Mouse (Mus musculus) adrenal gland, adult 18-20 months (tissue): ENCODE results near the gene Palm3. TPM values are rescaled to one million over a fixed set of nuclear protein-coding genes. Genes with fewer than 3 reads are reported as not detected.
"Not testable (repeated sequence)": the region's sequence is repeated elsewhere in the genome, so short reads cannot be mapped to it uniquely, and the experiment has no call there.

ENCODE experiments used
- DNase-seq, 2 experiments: peaks; one replicate each; pipeline ENCODE4 v3.0.0; 2021 to 2022; ENCODE audit warnings: low spot score in 2 of 2
- total RNA-seq, 2 experiments: library from RNA; stranded (reverse); gene quantifications; 1 replicate in 1 of 2; 2 replicates in 1 of 2; pipeline ENCODE4 v1.2.3; 2021

Gene Palm3
- total RNA-seq, 2 experiments from 2014 or later, result 0.33 to 0.38 TPM

- DNase-seq, result peak; percentile 47 to 64
These were observed 23.6 kb upstream of the Palm3 start, which contains the start of gene Samd1 for GRCm38 (mm10) chr8:83997511-83998141. Gene Samd1, plus strand, starts transcription at chr8:83997672.

DNA sequence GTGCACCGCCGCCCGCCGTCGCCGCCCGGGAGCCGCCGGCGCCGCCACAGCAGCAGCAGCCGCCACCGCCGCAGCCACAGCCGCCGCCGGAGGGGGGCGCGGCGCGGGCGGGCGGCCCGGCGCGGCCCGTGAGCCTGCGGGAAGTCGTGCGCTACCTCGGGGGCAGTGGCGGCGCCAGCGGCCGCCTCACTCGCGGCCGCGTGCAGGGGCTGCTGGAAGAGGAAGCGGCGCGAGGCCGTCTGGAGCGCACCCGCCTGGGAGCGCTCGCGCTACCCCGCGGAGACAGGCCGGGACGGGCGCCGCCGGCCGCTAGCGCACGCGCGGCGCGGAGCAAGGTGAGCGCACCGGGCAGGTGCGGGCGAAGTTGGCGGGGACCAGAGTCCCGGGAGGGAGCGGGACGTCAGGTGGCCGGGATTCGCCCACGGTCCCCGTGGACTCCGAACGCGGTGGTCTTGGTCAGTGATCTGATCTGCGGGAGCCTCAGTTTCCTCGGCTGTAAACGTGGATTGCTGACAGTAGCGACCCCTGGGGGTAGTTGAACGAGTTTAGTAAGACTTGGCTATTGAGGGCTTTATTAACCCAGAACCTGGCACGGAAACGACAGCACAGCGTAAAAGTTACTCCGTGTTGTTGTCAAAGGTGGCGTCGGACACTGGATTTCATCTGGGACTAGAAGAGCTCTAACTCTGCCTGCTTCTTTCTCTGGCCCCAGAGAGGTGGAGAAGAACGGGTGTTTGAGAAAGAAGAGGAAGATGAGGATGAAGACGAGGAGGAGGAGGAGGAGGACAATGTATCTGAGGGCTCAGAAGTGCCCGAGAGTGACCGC lies 22.8 kb upstream of the Palm3 start:
- DNase-seq, result peak; percentile 56 to 61

DNA sequence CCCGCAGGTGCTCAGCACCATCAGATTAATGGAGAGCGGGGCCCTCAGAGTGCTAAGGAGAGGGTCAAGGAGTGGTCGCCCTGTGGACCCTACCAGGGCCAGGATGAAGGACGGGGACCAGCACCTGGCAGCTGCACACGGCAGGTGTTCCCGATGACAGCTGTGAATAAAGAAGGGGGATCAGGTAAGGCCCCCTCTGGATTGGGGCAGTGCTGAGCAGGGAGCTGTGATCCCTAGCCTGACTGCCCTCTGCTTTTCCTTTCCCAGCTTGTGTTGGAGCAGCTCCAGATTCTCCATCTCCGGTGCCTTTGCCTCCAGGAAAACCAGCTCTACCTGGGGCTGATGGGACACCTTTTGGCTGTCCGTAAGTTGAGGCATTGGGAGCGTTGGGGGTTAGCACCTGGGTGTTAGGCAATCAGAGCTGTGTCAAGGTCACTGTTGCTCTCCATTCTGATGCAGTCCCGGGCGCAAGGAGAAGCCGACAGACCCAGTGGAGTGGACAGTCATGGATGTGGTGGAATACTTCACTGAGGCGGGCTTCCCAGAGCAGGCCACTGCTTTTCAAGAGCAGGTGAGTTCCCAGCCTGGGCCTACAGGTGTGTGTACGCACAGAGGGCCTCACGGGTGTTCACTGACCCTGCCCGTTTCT lies 22.1 kb upstream of the Palm3 start:
- no peak for DNase-seq

DNA sequence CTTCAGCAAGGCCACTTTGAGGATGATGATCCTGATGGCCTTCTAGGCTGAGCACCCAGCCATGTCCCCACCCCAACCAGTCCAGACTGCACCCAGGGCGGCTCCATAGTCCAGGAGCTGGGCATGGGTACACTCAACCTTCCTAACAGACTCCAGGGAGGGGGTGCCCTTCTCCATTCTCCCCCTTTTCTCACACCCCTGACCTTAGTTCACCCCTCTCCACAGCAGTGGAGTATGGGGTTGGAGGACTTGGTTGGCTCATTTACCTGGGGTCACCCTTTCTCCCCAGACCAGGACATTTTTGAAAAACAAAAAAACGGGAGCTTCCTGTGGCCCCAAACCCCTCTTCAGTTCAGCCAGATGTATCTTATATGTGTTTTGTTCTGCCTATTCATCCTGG lies 21.4 kb upstream of the Palm3 start:
- DNase-seq, result no peak

DNA sequence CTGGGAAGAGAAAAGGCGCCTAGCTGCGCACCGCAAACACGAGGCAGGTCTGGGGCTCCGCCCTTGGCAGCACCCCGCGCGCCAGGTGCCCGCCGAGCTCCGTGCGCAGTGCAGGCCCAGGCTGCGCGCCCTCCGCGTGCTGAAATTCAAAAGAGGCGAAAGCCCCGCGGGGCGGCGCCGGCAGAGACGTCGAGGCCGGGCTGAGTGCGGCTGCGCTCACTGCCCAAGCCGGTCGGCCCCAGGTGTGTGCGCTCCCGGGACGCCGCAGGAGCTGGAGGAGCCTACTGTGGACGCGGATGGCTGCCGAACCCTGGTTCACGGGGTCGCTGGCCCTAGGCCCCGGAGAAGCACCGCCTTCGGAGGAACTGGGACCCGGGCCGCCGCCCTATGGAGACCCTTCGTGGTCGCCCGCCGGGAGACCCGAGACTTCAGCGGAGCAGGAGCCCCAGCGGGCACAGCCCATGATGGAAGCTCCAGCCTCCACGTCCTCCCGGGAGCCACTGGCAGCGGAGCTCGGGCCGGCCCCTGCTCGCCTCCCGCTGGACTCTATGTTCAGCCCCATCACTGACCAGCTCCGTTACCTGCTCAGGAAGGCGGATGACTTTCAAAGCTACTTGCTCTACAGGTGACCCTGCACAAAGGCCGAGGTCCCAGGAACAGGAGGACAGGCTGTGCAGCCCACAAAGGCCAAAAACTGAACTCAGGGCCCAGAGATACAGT lies 19.8 kb upstream of the Palm3 start, which contains the start of gene 1700067K01Rik:
Gene 1700067K01Rik (plus strand): TSS at position 222 of the 720 bp plus-strand sequence.
- no peak for DNase-seq

GRCm38 (mm10) chr8:84002957-84003611 lies 18.2 kb upstream of the Palm3 start:
- no peak for DNase-seq

GRCm38 (mm10) chr8:84003612-84004246 lies 17.5 kb upstream of the Palm3 start:
- no peak for DNase-seq

DNA sequence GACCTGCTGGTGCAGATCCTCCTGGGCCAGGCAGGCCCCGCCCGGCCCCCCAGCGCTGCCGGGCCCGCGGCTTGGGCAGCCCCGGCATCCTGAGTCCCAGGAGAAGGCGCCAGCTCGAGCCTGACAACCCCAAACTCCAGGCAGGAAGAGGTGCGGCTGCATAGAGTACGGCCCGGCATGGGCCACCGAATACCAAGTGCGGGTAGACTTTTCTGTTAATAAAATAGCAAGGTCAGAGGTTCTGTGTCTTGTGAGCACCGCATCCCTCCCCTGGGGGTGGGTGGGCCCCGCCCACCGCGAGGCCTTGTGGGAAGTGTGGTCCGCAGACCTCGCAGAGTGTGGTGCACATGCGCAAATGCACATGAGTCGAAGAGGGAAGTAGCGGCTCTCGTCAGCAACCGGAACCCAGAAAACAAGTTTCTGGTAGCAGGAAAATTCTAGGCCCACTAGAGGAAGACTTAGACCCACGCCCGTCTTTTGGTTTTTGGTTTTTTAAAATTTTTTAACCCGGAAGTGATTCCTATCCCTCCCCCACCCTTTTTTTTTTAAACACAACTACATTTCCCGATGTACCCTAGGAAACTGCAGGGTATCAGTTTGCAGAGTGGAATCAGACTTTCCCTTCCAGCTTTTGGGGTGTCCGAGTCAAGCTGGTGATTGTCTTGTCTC lies 16.6 kb upstream of the Palm3 start:
- DNase-seq, result peak; percentile 89 to 94

DNA sequence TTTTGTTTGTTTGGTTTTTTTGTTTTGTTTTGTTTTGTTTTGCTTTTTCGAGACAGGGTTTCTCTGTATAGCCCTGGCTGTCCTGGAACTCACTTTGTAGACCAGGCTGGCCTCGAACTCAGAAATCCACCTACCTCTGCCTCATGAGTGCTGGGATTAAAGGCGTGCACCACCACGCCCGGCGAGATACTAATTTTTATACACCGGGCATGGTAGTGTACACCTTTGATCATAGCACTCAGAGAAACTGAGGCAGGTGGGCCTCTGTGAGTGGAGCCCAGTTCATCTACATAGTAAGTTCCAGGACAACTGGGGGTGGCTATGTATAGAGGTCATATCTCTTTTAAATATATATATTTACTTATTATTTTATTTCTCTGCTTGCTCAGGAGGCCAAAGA lies 15.8 kb upstream of the Palm3 start:
- not testable (repeated sequence) for DNase-seq

DNA sequence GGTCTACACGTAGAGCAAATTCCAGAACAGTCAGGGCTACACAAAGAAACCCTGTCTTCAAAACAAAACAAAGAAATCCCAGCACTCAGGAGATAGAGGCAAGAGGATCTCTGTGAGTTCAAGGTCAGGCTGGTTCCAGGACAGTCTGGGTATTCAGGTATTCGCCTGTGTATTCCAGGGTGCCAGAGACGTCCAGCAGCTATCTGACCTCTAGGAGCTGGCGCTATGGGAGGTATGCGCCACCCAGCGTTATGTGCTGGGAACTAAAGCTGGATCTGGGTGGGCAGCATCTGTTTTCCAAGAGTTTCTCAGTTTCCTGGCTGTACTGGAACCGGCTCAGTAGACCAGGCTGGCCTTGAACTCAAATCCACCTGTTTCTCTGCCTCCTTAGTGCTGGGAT lies 12.9 kb upstream of the Palm3 start:
- no peak for DNase-seq

DNA sequence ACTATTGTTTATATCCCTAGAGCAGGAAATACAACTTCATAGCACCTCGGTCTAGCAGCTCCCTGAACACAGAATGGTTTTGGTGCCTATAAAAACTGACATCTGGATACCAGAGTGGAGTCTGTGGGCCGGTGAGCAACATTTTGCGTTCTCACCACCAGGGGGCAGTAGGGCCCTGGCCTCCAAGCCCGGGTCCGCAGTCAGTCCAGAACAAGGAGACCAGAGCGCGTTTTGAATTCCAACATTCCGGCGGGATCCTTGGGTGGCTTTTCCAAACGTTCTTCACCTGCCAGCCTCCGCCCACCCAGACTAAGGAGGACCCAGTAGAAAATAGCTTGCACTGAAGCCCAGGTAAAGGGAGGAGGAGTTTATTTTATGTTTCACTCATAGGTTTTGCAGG lies 11.4 kb upstream of the Palm3 start:
- peak; percentile 87 to 89 for DNase-seq

DNA sequence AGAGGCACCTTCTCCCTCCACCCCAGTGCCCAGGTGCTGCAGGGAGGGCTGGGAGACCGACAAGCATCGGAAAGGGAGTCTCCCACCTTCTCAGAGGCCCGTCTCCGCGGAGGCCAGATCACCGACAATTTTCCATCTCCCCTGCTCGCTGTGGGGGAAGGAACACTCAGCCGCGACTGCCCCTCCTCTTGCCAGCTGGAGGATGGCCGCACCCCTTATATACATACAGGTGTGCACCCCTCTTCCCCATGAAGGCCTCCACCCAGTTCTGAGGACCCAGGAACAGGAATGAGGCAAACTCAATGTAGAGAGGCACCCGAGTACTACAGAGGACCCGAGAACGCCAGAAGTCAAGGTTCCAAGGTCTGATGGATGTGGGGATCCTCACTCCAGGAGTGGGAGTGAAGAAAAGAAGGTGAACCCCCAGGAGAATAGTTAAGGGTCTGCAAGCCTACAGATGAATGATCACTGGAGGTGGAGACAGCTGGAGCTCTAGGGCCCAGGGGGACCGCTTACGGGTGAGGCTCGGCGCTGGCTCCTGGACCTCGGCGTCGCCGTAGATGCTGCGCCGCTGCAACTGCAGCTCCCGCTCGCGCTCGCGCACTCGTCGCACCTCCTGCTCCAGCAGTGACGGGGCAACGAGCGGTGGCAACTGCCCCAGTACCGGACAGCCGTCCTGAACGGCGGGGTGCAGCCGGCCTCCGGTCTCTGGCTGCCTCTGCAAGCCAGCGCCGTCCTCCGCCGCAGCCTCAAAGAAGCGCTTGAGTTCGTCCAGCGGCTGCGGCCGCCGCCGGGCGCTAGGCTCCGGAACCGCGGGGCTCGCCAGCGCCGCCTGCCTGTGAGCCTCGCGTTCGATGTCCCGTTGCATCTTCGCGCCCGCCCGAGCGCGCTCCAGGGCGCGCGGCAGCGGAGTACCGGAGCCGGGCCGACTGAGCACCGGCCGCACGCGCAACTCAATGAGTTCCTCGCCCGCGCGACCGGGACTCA lies 10.4 kb upstream of the Palm3 start:
- peak; percentile 79 to 84 for DNase-seq

- no peak for DNase-seq
These were observed 9.4 kb upstream of the Palm3 start, which contains the start of gene 2210011C24Rik for GRCm38 (mm10) chr8:84011705-84012498. Gene 2210011C24Rik, minus strand, starts transcription at chr8:84012171.

GRCm38 (mm10) chr8:84012499-84013165 lies 8.6 kb upstream of the Palm3 start:
- no peak for DNase-seq

DNA sequence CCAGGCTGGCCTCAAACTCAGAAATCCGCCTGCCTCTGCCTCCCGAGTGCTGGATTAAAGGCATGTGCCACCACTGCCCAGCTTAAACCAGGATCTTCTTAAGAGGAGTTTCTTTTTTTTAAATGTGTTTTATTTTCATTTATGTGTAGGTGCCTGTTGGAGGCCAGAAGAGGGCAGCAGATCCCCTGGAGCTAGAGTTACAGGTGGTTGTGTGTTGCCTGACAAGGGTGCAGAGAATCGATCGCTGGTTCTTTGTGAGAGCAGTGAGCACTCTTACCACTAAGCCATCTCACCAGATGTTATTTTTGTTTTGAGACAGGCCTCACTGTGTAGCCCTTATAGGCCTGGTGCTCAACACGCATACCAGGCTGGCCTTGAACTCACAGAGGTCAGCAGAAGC lies 5.4 kb upstream of the Palm3 start:
- no peak for DNase-seq

DNA sequence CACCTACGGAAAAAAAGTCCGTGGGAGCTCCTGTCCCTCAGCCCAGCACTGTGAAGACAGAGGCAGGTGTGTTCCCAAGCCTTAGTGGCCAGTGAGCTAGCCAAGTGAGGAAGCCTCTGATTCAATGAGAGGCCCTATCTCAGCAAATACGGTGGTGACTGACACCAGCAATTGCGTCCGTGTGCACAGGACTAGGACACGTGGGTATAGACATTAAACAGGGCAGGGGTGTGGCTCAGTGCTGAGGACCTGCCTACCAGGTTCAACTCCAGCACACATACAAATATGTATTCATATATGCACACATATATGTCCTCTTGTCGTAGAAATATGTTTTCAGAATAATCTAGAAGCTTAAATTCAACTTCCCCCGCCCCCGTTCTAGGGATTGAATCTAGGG lies 1.5 kb upstream of the Palm3 start:
- no peak for DNase-seq

DNA sequence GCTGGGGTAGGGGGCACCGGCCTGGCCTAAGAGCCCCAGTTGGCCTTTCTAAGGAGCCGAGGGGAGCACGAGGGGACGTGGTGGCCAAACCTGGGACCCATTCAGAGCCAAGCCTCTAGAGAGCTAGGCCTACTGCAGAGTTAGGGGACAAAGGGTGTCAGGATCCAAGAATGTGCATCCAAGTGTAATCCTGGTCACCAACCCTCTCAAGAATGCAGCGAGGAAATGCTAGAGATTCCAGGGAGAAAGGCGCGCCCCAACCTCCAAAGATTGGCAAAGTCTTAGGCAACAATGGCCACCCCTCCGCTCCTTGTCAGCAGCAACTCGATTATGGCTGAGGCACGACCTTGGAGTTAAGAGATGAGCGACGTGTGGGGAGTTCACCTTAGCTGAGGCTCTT lies 298 bp downstream of the Palm3 start:
- no peak for DNase-seq
